Mouse (Mus musculus): ENCODE results near the gene Ass1.

The Ass1 gene

DNA sequence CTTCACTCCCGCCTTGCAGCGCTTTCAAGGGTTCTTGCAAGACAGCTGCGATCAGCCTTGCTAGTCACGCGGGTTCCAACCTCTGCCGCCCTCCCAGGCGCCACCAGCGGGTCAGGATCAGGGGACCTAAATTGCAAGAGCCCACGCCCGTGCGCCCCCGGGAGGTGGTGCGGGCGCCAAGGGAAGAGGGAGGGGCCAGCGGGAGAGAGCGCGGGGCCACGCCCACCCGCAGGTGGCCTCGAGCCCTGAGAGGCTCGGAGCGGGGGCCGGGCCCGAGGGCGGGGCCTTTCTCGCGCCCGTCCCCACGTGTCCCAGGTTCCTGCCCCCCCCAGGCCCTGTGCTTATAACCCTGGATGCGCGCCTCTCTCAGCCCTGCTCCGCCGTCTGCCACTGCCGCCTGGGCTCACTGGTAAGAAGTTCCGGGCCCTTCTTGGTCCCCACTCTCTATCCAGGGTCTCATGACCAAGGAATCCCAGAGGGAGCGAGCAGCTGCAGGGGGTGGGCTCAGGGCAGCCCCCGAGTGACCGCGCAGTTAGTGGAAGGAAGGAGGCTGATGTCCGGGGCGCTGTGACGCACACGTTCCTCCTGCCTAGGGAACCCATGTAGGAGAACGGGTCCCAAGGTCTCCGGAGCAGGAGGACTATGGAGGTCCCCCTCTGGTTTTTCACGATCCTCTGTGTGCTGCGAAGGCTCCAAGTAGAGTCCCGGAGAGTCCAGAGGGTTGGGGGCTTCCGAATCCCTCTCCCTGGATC, at the start of gene Ass1:
Ass1 (plus strand) TSS at position 277 of the 752 bp plus-strand sequence.
- 1% methylated on average over 48 of the region's 49 CpGs for WGBS

DNA sequence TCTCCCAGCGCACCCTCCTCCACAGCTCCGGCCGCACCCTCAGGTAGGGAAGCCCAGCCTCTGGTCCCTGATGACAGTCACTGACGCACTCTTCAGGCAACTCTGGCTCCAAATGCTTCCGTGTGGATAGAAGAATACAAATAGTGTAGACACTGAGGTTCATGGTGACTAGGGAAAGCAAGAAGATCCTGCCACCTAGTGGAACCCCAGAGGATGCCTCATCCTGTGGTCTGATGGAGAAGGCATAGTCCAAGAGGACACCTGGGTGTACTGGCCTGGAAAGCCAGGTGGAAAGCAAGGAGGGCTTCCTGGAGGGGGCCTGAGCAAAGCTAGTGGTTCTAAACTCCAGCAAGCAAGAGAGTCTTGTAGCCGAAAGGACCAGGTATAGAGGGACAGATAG, 49.1 kb upstream of the Ass1 start:
- WGBS, result 78% methylated on average over 6 of the region's 6 CpGs

DNA sequence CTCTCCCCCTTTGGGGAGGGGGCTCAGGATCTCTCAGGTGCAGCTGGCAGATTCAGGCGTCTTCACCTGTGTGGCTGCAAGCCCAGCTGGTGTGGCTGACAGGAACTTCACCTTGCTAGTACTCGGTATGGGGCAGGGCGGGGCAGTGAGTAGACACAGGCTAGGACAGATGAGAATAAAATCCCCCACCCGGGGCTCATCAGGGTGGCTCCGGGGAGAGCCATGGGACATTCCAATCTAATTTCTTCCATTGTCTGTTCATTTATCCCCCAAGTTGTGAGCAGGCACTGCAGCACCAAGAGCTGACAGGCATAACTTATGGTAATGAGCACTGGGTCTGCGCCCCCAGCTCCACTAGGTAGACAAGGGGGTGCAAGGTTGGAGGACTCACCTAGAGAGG, 47.4 kb upstream of the Ass1 start:
- 83% methylated on average over 6 of the region's 6 CpGs for WGBS

DNA sequence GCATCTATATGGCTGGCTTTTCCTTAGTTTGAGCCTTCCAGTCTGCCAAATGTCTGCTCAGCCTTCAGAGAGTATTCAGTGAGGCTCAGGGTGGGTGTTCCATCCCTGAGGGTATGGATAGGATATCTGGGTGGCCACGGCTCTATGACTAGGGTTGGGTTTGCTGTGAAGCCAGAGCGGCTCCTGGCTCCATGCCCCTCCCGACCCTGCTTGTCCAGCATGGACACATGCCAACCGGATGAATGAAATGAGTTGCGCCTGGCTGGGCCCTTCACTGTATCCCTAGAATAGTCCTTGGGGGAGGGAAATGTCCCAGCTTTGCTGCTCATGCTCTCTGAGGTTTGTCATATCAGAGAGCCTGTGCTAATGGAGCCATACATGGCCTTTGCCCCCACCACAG, 38.5 kb upstream of the Ass1 start:
- WGBS, result 49% methylated on average over 5 of the region's 5 CpGs

DNA sequence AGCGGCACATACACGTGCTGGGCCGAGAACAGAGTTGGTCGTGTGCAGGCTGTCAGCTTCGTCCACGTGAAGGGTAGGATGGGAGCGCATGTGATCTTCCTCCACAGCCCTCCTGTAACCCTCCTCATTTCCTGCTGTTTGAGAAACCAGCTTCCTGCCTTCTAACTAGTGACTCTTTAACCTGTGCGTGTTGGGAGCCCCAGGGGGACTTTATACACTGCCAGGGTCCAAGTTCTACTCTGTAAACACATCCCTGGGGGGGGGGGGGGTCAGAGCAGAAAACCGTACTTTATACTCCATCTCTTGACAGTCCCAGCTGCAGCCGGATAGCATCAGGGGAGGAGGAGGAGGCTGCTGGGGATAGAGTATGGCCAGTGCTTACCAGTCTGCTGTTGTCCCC, 35.3 kb upstream of the Ass1 start:
- WGBS, result 79% methylated on average over 10 of the region's 10 CpGs

DNA sequence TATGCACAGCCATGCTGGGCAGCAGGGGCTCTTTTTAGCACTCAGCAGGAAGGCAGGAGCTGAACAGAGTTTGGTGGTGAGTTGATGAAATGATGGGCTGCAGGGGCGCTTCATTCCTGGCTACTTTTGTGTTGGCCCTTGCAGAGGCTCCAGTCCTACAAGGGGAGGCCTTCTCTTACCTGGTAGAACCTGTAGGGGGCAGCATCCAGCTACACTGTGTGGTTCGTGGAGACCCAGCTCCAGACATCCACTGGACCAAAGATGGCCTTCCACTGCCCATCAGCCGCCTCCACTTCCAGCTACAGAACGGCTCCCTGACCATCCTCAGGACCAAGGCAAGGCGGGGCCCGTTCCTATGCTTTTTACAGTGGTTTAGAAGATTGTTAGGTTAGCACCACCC, 34.4 kb upstream of the Ass1 start:
- WGBS, result 69% methylated on average over 6 of the region's 6 CpGs

DNA sequence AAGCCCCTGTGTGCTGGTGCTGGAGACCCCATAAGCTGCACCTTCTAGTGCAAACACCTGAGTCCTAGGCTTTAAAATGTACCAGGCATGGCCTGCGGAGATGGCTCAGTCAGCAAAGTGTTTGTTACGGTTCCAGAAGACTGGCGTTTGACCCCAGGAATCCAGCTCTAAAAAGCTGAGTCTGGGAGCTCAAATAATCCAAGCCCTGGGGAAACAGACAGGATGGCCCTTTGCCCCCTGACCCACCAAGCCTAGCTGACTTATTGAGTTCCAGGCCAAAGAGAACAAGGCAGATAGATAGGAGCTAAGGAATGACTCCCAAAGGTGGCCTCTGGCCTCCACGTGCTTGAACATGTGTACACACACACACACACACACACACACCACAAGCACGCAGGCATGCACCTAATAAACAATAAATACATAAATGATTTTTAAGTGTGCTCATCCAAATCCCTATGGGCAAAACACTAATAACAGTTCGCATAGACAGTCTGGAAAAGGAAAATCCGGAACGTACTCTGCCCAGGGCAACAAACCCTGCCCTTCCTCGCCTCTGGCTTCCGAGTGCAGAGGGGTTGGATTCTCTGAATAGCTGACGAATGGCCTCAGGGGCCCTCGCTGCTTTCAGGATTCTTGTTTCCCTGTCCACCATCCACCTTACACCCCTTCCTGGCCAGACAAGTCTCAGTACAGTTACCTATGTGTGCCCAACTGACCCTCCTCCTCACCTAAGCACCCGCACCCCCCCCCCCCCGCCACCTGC, 32.3 kb upstream of the Ass1 start:
- 85% methylated on average over 14 of the region's 14 CpGs for WGBS

DNA sequence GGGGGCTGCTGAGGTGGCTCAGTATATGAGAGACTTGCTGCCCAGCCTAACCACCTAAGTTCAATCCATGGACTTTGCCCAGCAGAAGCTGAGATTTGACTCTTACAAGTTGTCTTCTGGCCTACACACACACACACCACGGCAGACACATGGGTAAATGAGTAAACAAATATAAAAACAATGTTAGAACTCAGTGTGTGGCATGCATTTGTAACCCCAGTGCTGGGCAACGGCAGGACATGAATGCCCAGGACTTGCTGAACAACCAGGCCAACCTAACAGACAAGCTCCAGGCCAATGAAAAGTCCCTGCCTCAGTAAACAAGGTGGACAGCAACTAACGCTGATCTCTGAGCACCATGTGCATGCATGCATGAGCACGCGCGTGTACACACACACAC, 30.4 kb upstream of the Ass1 start:
- 86% methylated on average over 6 of the region's 6 CpGs for WGBS

DNA sequence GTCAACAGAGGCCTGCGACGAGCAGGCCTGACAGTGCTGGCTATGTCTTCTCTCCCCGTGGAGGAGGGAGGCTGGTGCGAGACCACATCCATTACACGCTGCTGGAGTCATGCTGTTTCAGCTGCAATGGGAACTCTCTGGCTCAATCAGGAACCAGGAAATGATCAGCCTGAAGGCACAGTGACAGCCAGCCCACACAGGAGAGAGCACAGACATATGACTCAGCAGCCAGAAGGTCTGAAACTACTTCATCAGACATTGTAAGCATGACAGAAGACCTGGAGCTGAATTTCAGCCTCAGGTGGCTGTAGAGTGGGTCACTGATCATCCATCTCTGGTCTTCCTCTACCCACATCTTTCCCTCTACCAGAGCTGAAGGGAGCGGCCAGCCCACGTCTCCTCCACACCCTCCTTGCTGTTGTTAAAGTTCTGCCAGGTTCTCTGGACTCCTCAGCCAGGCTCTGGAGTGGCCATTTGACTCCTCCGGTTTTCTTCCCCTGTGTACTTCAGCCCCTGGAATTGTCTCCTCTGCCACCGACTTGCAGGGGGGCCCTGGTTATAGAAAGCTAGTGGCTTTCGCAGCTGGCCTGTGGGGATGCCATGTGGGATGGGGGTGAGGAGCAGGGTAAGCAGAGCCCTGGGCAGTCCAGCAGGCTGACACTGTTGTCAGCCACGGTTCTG, 27.4 kb upstream of the Ass1 start:
- 46% methylated on average over 11 of the region's 11 CpGs for WGBS

DNA sequence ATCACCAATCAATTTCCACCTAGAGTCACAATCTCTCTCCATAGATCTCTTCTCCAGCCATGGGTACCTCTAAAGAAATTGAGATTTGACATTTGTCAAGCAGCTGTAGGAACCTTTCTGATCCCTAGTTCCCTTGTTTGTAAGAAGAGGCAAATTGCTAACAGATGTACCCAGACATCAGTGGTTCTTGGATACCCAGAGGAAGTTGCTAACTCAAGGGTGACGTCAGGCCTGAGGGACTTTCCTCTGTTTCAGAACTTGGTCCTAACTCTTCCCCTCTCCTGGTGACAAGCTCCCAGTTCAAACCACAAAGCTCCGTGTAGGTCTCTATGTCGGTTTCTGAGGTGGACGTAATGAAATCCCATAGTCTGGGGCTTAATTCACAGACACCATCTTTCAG, 24.0 kb upstream of the Ass1 start:
- WGBS, result 85% methylated on average over 4 of the region's 4 CpGs

DNA sequence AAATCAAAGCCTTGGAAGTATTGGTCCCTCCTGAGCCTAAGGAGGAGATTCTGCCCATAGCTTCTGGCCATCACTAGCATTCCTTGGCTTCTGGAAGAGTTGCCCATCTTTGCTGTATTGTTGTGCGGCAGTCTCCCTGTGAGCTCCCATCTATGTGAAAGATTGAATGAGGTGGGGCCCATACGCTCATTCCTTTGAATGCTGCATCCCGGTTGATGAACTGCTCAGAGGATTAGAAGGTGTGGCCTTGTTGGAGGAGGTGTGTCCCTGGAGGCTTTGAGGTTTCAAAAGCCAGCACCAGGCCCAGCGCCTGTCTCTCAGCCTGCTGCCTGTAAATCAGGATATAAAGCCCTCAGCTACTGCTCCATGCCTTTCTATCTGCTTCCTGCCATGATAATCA, 23.6 kb upstream of the Ass1 start:
- WGBS, result 83% methylated on average over 4 of the region's 4 CpGs

DNA sequence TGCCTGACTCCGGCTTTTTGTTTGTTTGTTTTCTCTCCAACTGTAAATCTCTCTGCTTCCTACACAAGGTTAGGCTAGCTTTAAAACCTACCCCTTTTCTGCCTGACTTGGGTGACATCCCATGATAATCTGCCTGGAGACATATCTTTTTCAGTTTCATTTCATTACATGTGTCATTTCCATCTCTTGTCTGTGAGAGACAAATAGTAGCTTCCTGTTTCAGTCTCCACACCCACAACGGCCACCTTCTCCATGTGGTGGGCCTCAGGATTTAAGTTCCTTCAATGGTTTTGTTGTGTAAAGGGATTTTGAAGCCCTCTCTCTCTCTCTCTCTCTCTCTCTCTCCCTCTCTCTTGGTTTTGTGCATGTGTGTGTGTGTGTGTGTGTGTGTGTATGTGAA, 22.5 kb upstream of the Ass1 start:
- 81% methylated on average over 2 of the region's 2 CpGs for WGBS

DNA sequence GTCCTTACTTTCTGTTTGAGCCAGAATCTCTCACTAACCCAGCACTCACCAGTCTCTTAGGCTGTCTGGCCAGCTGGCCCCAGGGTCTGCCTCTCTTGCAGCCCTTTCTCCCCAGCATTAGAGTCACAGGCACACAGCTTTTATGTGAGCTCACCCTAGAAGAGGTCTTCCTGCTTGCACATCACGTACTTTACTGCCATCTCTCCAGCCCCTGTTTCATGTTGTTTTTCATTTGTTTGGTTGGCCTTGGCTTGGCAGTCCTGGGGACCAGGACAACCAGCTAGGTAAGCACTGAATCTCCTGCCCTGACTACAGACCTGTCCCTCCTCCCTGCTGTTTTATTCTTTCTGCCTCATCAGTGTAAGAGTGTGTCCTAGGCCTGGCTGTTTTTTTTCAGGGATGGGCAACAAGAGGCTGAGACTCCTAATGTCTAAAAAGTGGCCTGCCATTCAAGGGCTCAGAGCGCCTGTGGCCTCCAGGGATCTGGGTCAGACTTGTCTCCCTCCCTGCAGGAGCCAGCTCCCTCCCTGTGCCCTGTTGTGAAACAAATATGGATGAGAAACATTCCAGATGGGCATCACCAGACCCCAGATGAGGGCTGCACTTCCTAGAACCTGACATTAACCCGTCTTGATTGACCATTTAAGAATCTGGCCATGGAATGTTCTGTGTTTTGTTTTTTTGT, 21.1 kb upstream of the Ass1 start:
- WGBS, result 61% methylated on average over 3 of the region's 3 CpGs

DNA sequence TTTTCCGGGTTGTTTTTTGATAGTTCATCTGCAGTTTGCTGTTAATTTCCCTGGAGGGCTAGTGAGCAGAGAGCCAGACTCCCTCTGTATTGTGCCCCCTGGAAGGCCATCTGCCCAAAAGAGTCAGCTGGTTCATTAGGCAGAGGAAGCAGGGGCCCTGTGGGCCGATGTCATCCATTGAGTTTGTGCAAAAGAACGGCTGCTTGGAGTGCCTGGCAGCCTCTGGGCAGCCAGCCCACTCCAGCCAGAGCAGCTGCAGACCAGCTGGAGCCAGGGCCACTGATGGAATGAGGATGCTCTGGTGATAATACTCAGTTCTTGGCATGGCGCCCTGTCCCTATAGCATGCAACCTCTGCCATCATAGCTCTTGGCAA, 20.6 kb upstream of the Ass1 start:
- WGBS, result 53% methylated on average over 4 of the region's 4 CpGs

DNA sequence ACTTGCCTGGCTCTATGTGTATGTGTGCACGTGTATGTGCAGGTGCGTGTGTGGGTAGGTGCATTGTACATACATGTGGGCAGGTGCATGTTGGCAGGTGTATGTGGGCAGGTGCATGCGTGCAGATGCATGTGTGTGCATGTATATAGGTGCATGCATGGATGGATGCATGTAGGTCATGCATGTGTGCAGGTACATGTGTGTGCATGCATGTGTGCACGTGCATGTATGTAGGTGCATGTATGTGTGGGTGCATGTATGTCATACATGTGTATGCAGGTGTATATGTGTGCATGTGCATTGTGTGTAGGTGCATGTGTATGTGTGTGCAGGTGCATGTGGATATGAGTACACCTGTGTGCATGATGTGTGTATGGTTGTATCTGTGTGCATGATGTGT, 20.1 kb upstream of the Ass1 start:
- 92% methylated on average over 4 of the region's 4 CpGs for WGBS

DNA sequence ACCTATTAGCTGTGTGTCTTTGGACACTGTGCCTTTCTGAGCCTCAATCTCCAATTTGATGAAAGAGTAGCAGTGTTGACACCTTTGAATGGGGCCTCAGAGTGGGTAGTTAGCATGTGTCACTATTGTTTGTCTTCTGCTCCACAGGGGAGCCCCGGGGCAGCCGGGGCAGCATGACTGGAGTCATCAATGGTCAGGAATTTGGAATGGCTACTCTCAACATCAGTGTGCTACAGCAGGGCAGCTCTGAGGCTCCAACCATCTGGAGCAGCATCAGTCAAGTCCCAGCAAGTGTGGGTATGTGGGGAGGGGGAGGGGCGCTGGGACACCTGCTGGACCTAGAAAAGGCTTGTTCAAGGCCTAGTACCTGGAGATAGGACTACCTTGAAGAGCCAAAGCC, 19.3 kb upstream of the Ass1 start:
- WGBS, result 51% methylated on average over 3 of the region's 3 CpGs

DNA sequence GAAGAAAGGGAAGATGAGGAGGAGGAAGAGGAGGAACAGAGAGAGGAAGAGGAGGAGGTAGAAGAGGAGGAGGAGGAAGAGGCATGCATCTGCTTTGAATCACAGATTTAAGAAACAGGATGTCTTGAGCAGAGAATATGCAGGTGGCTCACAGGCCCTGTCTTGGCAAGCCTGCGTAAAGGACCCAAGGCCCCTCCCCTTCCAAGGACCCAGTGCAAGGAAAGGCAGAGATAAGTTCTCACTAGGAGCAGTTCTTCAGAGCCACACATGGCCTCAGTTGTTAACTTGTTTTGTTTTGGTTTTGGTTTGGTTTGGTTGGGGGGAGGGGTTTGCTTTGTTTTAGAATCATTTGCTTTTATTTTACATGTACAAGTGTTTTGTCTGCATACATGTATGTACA, 18.5 kb upstream of the Ass1 start:
- WGBS, result 63% methylated on average over 1 of the region's 1 CpGs

DNA sequence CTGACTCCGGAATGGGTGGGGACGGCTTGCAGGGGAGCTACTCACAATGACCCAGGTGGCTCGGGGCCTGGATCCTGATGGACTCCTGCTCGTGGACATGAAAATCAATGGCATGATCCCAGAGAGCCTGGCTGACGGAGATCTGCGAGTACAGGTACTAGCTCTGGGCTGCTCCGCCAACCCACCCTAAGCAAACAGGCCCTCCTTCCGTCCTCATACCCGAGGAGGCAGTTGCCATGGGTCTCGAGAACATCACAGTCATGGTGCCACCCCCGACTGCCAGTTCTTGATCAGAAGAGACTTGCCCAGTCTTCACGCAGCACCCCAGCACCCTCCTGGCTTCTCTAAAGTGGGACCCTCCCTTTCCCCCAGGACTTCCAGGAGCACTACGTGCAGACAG, 17.0 kb upstream of the Ass1 start:
- WGBS, result 92% methylated on average over 13 of the region's 13 CpGs

DNA sequence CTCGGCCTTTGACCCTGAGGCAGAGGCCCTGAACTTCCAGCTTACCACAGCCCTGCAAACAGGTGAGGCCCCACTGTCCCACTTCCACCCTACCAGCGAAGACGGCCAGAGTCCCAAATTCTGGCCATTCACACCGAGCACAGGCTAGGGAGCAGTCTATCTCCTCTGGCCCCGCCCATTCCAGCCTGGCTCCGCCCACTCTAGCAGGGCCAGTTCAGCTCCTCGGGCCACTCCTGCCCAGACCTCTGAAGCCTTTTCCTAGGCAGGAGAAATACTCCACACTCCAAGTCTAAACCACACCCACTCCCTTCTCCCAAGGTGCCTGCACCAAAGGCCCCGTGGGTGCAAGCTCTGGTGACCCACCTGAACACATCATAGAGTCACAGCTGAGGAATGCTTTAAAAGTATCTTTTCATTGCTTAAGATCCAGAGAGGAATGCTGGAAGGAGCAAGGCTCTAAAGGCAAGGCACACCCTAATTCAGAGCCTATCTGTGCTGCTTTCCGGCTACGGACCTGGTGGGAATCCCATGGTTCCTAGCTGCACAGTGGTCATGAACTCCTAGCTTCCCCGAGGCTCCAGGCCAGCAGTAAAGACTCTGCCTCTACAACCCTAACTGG, 16.3 kb upstream of the Ass1 start:
- WGBS, result 66% methylated on average over 11 of the region's 11 CpGs

DNA sequence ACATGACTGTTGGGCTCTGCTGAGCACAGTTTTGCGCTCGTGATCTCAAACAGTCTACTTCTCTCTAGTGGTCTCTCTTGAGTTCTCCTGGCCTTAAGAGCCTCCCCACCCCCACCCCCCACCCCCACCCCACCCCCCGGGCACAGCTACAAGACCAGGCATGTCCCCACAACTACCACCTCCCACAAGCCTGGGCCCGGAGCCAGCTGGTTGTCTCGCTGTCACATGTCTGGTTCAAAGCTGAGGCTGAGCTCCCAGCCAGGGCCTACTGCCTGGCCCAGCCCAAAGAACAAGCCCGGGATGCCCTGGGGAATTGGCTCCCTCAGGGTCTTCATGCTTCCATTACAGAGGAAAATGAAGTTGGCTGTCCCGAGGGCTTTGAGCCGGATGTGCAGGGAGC, 15.7 kb upstream of the Ass1 start:
- WGBS, result 44% methylated on average over 8 of the region's 8 CpGs

DNA sequence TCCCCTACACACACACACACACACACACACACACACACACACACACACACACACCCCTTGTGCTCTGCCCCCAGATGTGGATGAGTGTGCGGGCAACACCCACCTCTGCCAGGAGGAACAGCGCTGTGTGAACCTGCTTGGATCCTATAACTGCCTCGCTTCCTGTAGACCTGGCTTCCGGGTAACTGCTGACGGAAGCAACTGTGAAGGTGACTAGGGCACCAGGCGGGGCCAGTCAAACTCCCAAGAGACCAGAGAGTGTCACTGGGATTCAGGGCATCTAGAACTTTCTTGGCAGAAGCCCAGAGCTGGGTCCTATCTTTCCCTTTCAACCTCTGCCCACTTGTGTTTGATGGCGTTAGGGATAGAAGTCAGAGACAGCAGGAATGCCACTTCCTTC, 14.6 kb upstream of the Ass1 start:
- 90% methylated on average over 7 of the region's 7 CpGs for WGBS

DNA sequence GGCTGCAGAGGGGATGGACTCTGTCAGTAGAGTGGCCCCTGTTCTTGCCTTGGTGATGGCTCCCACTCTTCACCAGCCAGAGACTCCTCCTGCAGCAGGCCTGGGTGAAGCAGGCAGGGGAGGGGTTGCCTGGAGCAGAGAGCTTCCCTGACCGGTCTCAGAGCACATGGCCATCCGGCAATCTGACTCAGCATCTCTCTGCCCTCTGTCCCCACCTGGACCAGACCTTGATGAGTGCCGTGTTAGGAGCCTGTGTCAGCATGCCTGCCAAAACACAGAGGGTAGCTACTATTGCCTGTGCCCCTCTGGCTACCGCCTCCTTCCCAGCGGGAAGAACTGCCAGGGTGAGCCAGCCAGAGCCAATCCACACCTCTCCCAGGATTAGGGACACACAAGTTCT, 11.5 kb upstream of the Ass1 start:
- WGBS, result 72% methylated on average over 5 of the region's 5 CpGs
